Mouse (Mus musculus): ENCODE results near the gene Hspa12b.

DNA sequence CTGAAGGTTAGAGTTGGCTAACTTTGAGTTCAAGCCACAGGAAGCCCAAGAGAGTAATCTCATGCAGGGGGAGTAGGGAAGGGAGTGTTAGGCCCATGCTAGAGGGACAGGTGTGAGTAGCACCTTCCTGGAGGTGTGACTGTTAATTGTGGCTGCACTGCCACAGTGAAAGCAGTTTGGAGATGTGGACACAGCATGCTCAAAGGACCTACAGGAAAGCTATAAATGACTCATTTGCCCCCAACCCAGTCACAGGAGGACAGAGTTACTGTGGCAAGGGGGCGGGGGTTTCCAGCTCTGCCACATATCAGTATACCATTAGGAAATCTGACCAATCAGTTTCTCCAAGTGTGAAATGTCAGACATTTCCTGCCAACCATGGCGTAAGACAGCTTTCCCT lies 18.5 kb downstream of the Hspa12b start:
- TF ChIP-seq EP300 (IDR thresholded peaks at IDR 0.05; ENCODE audit: insufficient read depth, low read depth, low read length) (no peak), CTCF (IDR thresholded peaks at IDR 0.05) (no peak)

Measured in heart, adult 2 months (tissue).